Mouse (Mus musculus) bone marrow, adult 2 months (tissue): ENCODE measurements around the gene Rnf5. TPM values are rescaled to one million over a fixed set of nuclear protein-coding genes. Genes with fewer than 3 reads are reported as not detected.

Experiments
- H3K27ac ChIP-seq: fragments of 200-500 bp; 2 replicates; pipeline ENCODE4 v1.5.1; 2012; ENCODE audit warnings: low read depth, mild to moderate bottlenecking, control low read depth, inconsistent platforms, low read length; ENCODE audit not compliant: control insufficient read depth, poor library complexity, insufficient read depth
- H3K4me1 ChIP-seq: fragments of 200-500 bp; 2 replicates; pipeline ENCODE4 v1.6.1; 2011; ENCODE audit warnings: low read length; ENCODE audit not compliant: control insufficient read depth, insufficient read depth
- H3K4me3 ChIP-seq: fragments of 200-500 bp; replicated peaks from 2 replicates; pipeline ENCODE3; 2011; ENCODE audit warnings: mild to moderate bottlenecking, low read depth, low read length, control low read depth; ENCODE audit not compliant: control insufficient read depth
- CTCF ChIP-seq: fragments of 200-500 bp; IDR thresholded peaks from 2 replicates; pipeline ENCODE4 v1.5.1; 2011; ENCODE audit warnings: low read length, control low read depth; ENCODE audit not compliant: control insufficient read depth, insufficient read depth
- POLR2A ChIP-seq: fragments of 200-500 bp; IDR thresholded peaks from 2 replicates; pipeline ENCODE4 v1.6.1; 2011; ENCODE audit warnings: low read depth, mild to moderate bottlenecking, control low read depth, low read length, borderline replicate concordance; ENCODE audit not compliant: control insufficient read depth
- WGBS: fragments of 180-500 bp; shearing (Covaris S2); methylation state at CpG from one replicate; pipeline ENCODE4 v1.1.7; 2018; 5-methylcytosine and 5-hydroxymethylcytosine counted together
- polyA plus RNA-seq: library from polyadenylated mRNA; stranded (reverse); fragments of >200 nt; gene quantifications from 2 replicates; pipeline ENCODE4 v1.2.4, GENCODE M21; 2011; ENCODE audit warnings: low replicate concordance; ENCODE audit not compliant: missing spikeins, insufficient read depth, insufficient read length

Rnf5 gene
- polyA plus RNA-seq, 1 experiment: 42.3 TPM

GRCm38 (mm10) chr17:34556406-34556805, 47.1 kb downstream of the Rnf5 start:
- 51% methylated on average over 8 of the region's 8 CpGs for WGBS
- H3K4me3 ChIP-seq: no peak overlapping the region
- TF ChIP-seq CTCF: no peak
- TF ChIP-seq POLR2A: no peak
- H3K27ac ChIP-seq: no peak overlapping the region
- H3K4me1 ChIP-seq: peaks cover 3% of the 10 kb centered on the region

GRCm38 (mm10) chr17:34555483-34555882, 48.0 kb downstream of the Rnf5 start:
- H3K27ac ChIP-seq: no peak overlapping the region
- 22% methylated on average over 5 of the region's 5 CpGs for WGBS
- TF ChIP-seq POLR2A (no peak), CTCF (peak; percentile 93)
- H3K4me1 ChIP-seq: peaks cover 2% of the 10 kb centered on the region
- no peak overlapping the region for H3K4me3 ChIP-seq

Other genes starting within 250 kb of the Rnf5 start
- gene Btnl2, start 248.9 kb downstream of the Rnf5 start, polyA plus RNA-seq: 1.1 and 1.8 TPM in 2 replicates
- not detected in 2 replicates for gene Btnl1, start 226.6 kb downstream of the Rnf5 start, polyA plus RNA-seq
- 0.92 and 3.7 TPM in 2 replicates for gene BC051142, start 204.9 kb downstream of the Rnf5 start, polyA plus RNA-seq
- 0.65 and 1.2 TPM in 2 replicates for gene Btnl4, start 126.4 kb downstream of the Rnf5 start, polyA plus RNA-seq
- 1.9 TPM in 1 of 2 replicates, not detected in the other for gene Btnl6, start 86.3 kb downstream of the Rnf5 start, polyA plus RNA-seq
- 1.0 and 7.5 TPM in 2 replicates for gene Notch4, start 39.4 kb downstream of the Rnf5 start, polyA plus RNA-seq
- 85.2 and 156 TPM in 2 replicates for gene Gpsm3, start 13.9 kb downstream of the Rnf5 start, polyA plus RNA-seq
- gene Pbx2, start 12.4 kb downstream of the Rnf5 start, polyA plus RNA-seq: 50.3 and 95.1 TPM in 2 replicates
- gene Ager, start 5.8 kb downstream of the Rnf5 start, polyA plus RNA-seq: 12.2 and 16.3 TPM in 2 replicates
- 37.4 and 66.7 TPM in 2 replicates for gene Agpat1, start 572 bp upstream of the Rnf5 start, polyA plus RNA-seq
- gene Egfl8, start 12.3 kb upstream of the Rnf5 start, polyA plus RNA-seq: 4.2 and 7.2 TPM in 2 replicates
- gene Ppt2, start 24.8 kb upstream of the Rnf5 start, polyA plus RNA-seq: 12.6 and 16.6 TPM in 2 replicates
- 2.9 and 4.5 TPM in 2 replicates for gene Prrt1, start 25.8 kb upstream of the Rnf5 start, polyA plus RNA-seq
- gene Fkbpl, start 41.1 kb upstream of the Rnf5 start, polyA plus RNA-seq: 4.6 and 13.6 TPM in 2 replicates
- 22.4 and 40.2 TPM in 2 replicates for gene Atf6b, start 43.5 kb upstream of the Rnf5 start, polyA plus RNA-seq
- 0.17 TPM in 1 of 2 replicates, not detected in the other for gene Tnxb, start 66.8 kb upstream of the Rnf5 start, polyA plus RNA-seq
- 10.9 and 11.5 TPM in 2 replicates for gene C4b, start 140.2 kb upstream of the Rnf5 start, polyA plus RNA-seq
- not detected in 2 replicates for gene Cyp21a1, start 200.9 kb upstream of the Rnf5 start, polyA plus RNA-seq
- gene Stk19, start 233.3 kb upstream of the Rnf5 start, polyA plus RNA-seq: 44.0 and 63.6 TPM in 2 replicates
- 52.4 and 73.3 TPM in 2 replicates for gene Dxo, start 233.3 kb upstream of the Rnf5 start, polyA plus RNA-seq
- gene Skiv2l, start 246.5 kb upstream of the Rnf5 start, polyA plus RNA-seq: 31.0 and 67.7 TPM in 2 replicates
- gene Nelfe, start 246.7 kb upstream of the Rnf5 start, polyA plus RNA-seq: 13.1 and 42.2 TPM in 2 replicates